Mouse (Mus musculus) cerebellum, adult 2 months (tissue): ENCODE measurements around the gene Galk1. TPM values are rescaled to one million over a fixed set of nuclear protein-coding genes. Genes with fewer than 3 reads are reported as not detected.

Experiments used
- DNase-seq, 2 experiments: peaks; one replicate each; pipeline ENCODE4 v3.0.0; 2021
- H3K27ac ChIP-seq: fragments of 200-500 bp; 2 replicates; pipeline ENCODE4 v1.5.1; 2012; ENCODE audit warnings: low read length, control low read depth, inconsistent platforms; ENCODE audit not compliant: insufficient read depth
- H3K27me3 ChIP-seq: fragments of 200-500 bp; 2 replicates; pipeline ENCODE4 v1.6.1; 2012; ENCODE audit warnings: inconsistent platforms, mild to moderate bottlenecking, low read length, moderate library complexity; ENCODE audit not compliant: control insufficient read depth, insufficient read depth
- H3K4me1 ChIP-seq: fragments of 200-500 bp; 2 replicates; pipeline ENCODE4 v1.6.1; 2011; ENCODE audit warnings: low read length; ENCODE audit not compliant: control insufficient read depth, insufficient read depth
- H3K4me3 ChIP-seq: fragments of 200-500 bp; replicated peaks from 2 replicates; pipeline ENCODE3; 2011; ENCODE audit warnings: mild to moderate bottlenecking, low read depth, low read length, control low read depth; ENCODE audit not compliant: insufficient read depth
- CTCF ChIP-seq: fragments of 200-500 bp; IDR thresholded peaks from 2 replicates; pipeline ENCODE4 v1.5.1; 2011; ENCODE audit warnings: low read depth, mild to moderate bottlenecking, control low read depth, low read length, moderate library complexity, borderline replicate concordance; ENCODE audit not compliant: insufficient read depth
- POLR2A ChIP-seq: fragments of 200-500 bp; IDR thresholded peaks from 2 replicates; pipeline ENCODE4 v1.6.1; 2011; ENCODE audit warnings: low read length, control low read depth, borderline replicate concordance; ENCODE audit not compliant: insufficient read depth
- WGBS: fragments of 180-500 bp; shearing (Covaris S2); methylation state at CpG from one replicate; pipeline ENCODE4 v1.1.7; 2018; 5-methylcytosine and 5-hydroxymethylcytosine counted together
- polyA plus RNA-seq: library from polyadenylated mRNA; depleted of rRNA; stranded (reverse); fragments of >200 nt; gene quantifications from 2 replicates; pipeline ENCODE4 v1.2.3, GENCODE M21; 2012; rRNA removed

The Galk1 gene
- 14.8 and 15.1 TPM in 2 replicates for polyA plus RNA-seq

DNA sequence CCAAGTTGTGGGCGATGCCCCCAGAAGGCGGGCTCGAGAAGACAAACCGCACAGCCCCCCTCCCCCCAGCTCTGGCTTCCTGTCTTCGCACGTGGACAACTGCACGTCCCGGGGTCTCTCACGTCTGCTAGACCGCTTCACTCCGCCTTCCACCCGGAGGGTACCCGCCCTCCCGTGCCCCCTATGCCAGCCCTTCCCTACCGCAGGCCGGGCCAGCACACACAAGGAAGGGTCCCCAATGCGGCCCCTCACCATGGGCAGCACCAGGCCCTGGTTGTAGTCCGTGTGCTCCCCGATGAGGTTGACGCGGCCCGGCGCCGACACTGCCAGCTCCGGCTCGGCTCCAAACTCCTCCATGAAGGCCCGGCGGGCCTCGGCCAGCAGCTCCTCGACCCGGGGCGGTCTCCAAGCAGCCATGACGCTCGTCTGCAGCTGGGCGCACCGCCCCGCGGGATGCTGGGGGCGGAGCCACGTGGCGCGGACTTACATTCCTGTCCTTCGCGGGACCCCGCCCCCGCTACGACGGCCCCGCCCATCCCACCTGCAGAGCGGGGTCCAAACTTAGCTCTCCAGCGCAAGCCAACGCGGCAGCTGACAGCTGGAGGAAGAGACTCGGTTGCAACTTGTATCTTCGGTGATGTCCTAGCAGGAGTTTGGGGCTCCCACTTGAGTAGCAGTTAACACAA is at the start of gene Galk1:
Galk1 (minus strand) TSS at position 458 of the 686 bp plus-strand sequence.
- no peak within 1 kb of the TSS for H3K27ac ChIP-seq
- TF ChIP-seq POLR2A, result no peak
- WGBS, result 9% methylated on average over 55 of the region's 55 CpGs

GRCm38 (mm10) chr11:116061641-116062415 is 49.3 kb upstream of the Galk1 start:
- DNase-seq, result peak; percentile 85 to 91
- 12% methylated on average over 13 of the region's 13 CpGs for WGBS
- TF ChIP-seq CTCF, result no peak
- TF ChIP-seq POLR2A, result peak; percentile 29; the same call in 1 of the 2 replicates
- Histone ChIP-seq H3K4me3 (peak overlapping the region; percentile 4), H3K27ac (peak overlapping the region; percentile 92), H3K27me3 (no peaks in the 10 kb centered on the region), H3K4me1 (peaks cover 82% of the 10 kb centered on the region)

More for the DNA sequence above, at the start of gene Galk1:
- Histone ChIP-seq H3K4me3 (peak within 1 kb of the TSS; percentile 33), H3K27me3 (no peaks in the 10 kb centered on the region), H3K4me1 (peaks cover 37% of the 10 kb centered on the region)
- peak; percentile 72 to 73 for DNase-seq

DNA sequence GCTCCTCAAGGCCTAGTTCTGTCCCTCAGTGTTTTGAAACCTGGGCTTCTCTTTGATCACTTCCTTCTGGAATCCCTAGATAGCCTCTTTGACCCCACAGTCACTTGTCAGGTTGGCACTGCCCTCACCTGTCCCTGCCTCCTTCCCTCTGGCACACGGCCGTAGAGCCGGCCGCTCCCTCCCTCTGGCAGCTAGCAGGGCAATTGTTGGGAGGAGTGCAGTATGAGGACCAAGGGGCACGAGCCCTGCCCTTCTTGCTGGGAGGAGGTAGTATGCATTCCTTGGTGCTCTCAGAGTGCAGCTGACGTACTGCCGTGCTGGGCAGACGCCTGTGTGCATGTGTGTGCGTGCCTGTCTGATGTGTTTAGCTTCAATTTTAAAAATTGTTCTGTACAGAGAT is 48.1 kb upstream of the Galk1 start:
- peak; percentile 62 to 68 for DNase-seq
- H3K27ac ChIP-seq, result peak overlapping the region; percentile 92
- H3K4me1 ChIP-seq, result peaks cover 84% of the 10 kb centered on the region
- no peak overlapping the region for H3K4me3 ChIP-seq
- H3K27me3 ChIP-seq, result no peaks in the 10 kb centered on the region
- no peak for TF ChIP-seq CTCF
- TF ChIP-seq POLR2A, result no peak
- WGBS, result 21% methylated on average over 9 of the region's 9 CpGs

DNA sequence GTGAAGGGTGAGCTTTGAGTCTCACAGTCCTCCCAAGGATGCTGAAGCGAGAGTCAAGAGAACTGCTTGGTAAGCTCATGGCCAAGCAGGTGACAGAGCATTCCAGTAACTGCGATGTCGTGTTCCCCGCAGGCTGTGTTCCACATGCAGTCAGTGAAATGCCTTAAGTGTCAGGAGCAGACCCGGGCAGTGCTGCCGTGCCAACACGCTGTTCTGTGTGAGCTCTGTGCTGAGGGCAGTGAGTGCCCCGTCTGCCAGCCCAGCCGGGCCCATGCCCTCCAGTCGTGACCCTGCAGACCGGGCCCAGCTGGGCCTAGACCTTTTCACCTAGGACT is 47.1 kb upstream of the Galk1 start:
- Histone ChIP-seq H3K27me3 (no peaks in the 10 kb centered on the region), H3K27ac (peak overlapping the region; percentile 58), H3K4me3 (no peak overlapping the region), H3K4me1 (peaks cover 75% of the 10 kb centered on the region)
- peak; percentile 45 to 50 for DNase-seq
- TF ChIP-seq CTCF (no peak), POLR2A (no peak)
- 31% methylated on average over 11 of the region's 11 CpGs for WGBS

DNA sequence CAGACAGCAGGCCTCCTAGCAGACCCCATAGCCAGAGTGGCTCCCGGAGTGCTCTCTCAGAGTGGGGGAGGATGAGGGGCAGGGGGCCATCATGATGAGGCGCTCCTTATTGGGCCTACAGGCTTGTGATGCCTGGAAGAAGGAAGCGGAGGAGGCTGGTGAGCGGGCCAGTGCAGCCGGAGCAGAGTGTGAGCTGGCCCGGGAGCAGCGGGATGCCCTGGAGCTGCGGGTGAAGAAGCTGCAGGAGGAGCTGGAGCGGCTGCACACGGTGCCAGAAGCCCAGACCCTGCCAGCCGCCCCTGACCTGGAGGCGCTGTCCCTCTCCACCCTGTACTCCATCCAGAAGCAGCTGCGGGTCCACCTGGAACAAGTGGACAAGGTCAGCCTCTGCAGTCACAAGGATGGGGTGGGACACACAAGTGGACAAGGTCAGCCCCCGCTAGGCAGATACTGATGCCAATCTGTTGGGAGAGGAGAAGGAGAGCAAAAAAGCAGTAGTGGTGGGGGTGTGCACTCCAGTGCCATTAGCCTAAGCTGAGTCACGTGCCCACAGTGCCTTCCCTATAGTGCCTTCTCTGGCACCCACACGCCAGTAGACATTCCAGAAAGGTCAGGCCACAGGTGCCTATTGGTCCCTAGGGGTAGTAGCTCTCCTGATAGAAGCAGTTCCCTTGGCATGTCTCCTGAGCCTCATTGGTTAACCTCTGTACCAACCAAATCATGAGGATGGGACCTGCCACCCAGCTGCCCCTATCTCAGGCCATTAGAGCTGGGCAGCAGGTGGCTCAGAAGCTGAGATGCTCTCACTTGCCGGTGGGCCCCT is 46.6 kb upstream of the Galk1 start:
- Histone ChIP-seq H3K4me3 (no peak overlapping the region), H3K4me1 (peaks cover 70% of the 10 kb centered on the region), H3K27me3 (no peaks in the 10 kb centered on the region), H3K27ac (peak overlapping the region; percentile 58)
- peak in 1 of 2 experiments; percentile 51 for DNase-seq
- 46% methylated on average over 17 of the region's 17 CpGs for WGBS
- TF ChIP-seq CTCF (no peak), POLR2A (no peak)

GRCm38 (mm10) chr11:116058022-116058614 is 45.6 kb upstream of the Galk1 start:
- WGBS, result 39% methylated on average over 12 of the region's 12 CpGs
- TF ChIP-seq CTCF, result no peak
- TF ChIP-seq POLR2A, result no peak
- Histone ChIP-seq H3K27me3 (no peaks in the 10 kb centered on the region), H3K4me1 (peaks cover 64% of the 10 kb centered on the region), H3K27ac (peak overlapping the region; percentile 58), H3K4me3 (no peak overlapping the region)
- DNase-seq, result no peak

DNA sequence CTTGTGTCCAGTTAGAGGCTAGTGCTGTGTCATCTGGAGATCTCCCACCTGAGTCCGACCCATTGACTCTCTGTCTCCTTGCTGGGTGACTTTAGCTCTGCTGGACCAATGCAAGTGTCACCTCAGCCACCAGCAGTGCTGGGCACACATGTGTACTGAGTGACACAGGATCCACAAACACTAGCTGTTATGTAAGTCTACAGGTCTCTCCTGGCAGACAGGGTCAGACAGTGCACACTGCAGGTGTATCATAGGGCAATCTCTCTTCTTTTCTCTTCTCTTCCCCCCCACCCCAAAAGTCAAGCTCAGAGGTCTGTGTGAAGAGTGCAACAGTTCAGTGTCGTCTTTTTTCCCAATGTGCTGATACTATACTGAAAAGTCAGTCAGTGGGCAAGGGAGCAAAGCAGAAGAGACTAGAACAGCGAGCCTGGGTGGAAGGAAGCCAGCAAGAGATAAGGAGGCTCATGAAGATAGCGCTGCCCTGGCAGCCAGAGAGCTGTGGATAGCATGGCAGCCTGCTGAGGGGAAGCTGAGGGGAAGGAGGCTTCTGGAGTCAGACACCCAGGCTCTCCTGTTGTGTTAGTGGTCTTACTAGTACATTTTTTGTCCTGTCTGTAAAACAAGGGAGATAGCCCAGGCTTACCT is 44.8 kb upstream of the Galk1 start:
- WGBS, result 53% methylated on average over 4 of the region's 4 CpGs

More for the DNA sequence above, 44.8 kb upstream of the Galk1 start:
- DNase-seq, result no peak
- Histone ChIP-seq H3K27ac (0 out of 2 replicates have a peak overlapping the region, but pooled peaks have one; percentile 58), H3K27me3 (no peaks in the 10 kb centered on the region), H3K4me1 (peaks cover 56% of the 10 kb centered on the region), H3K4me3 (no peak overlapping the region)
- no peak for TF ChIP-seq CTCF
- no peak for TF ChIP-seq POLR2A
